Mouse (Mus musculus): ENCODE results near the gene Cradd.

Cradd gene

GRCm38 (mm10) chr10:95323393-95324277 lies at the start of gene Cradd:
Cradd (minus strand) TSS chr10:95324133.
- Histone ChIP-seq H3K4me3 (replicated peaks; ENCODE audit: low read length) (peak within 1 kb of the TSS; percentile 87), H3K36me3 (ENCODE audit: insufficient read depth, low read length) (peaks cover 12% of the 10 kb centered on the region), H3K4me1 (replicated peaks; ENCODE audit: low read depth, low read length) (peaks cover 64% of the 10 kb centered on the region), H3K9me3 (ENCODE audit: low read length) (peaks cover 6% of the 10 kb centered on the region; the same call in 1 of the 2 replicates), H3K27me3 (ENCODE audit: insufficient read depth, low read length) (no peaks in the 10 kb centered on the region)
- TF ChIP-seq POU5F1 (IDR thresholded peaks at IDR 0.05; ENCODE audit: borderline replicate concordance, low read length): no peak

- Histone ChIP-seq H3K36me3 (ENCODE audit: insufficient read depth, low read length) (no peaks in the 10 kb centered on the region), H3K4me3 (replicated peaks; ENCODE audit: low read length) (no peak overlapping the region), H3K4me1 (replicated peaks; ENCODE audit: low read depth, low read length) (peaks cover 10% of the 10 kb centered on the region), H3K9me3 (ENCODE audit: low read length) (peaks cover 37% of the 10 kb centered on the region), H3K27me3 (ENCODE audit: insufficient read depth, low read length) (no peaks in the 10 kb centered on the region)
- TF ChIP-seq POU5F1 (IDR thresholded peaks at IDR 0.05; ENCODE audit: borderline replicate concordance, low read length) (no peak), NANOG (IDR thresholded peaks at IDR 0.05; ENCODE audit: borderline replicate concordance, low read length) (no peak), CTCF (conservative IDR thresholded peaks at IDR 0.05; ENCODE audit: low read length) (no peak)
Observed at GRCm38 (mm10) chr10:95373340-95373739, 49.4 kb upstream of the Cradd start.

GRCm38 (mm10) chr10:95371942-95372341 lies 48.0 kb upstream of the Cradd start:
- Histone ChIP-seq H3K27me3 (ENCODE audit: insufficient read depth, low read length) (no peaks in the 10 kb centered on the region), H3K4me1 (replicated peaks; ENCODE audit: low read depth, low read length) (peaks cover 17% of the 10 kb centered on the region), H3K9me3 (ENCODE audit: low read length) (peaks cover 25% of the 10 kb centered on the region), H3K4me3 (replicated peaks; ENCODE audit: low read length) (no peak overlapping the region), H3K36me3 (ENCODE audit: insufficient read depth, low read length) (no peaks in the 10 kb centered on the region)
- TF ChIP-seq NANOG (IDR thresholded peaks at IDR 0.05; ENCODE audit: borderline replicate concordance, low read length) (no peak), POU5F1 (IDR thresholded peaks at IDR 0.05; ENCODE audit: borderline replicate concordance, low read length) (no peak), CTCF (conservative IDR thresholded peaks at IDR 0.05; ENCODE audit: low read length) (no peak)

GRCm38 (mm10) chr10:95369190-95369589 lies 45.3 kb upstream of the Cradd start:
- Histone ChIP-seq H3K4me3 (replicated peaks; ENCODE audit: low read length) (no peak overlapping the region), H3K9me3 (ENCODE audit: low read length) (peaks cover 22% of the 10 kb centered on the region), H3K27me3 (ENCODE audit: insufficient read depth, low read length) (no peaks in the 10 kb centered on the region), H3K4me1 (replicated peaks; ENCODE audit: low read depth, low read length) (peaks cover 17% of the 10 kb centered on the region), H3K36me3 (ENCODE audit: insufficient read depth, low read length) (no peaks in the 10 kb centered on the region)
- TF ChIP-seq POU5F1 (IDR thresholded peaks at IDR 0.05; ENCODE audit: borderline replicate concordance, low read length) (no peak), CTCF (conservative IDR thresholded peaks at IDR 0.05; ENCODE audit: low read length) (no peak), NANOG (IDR thresholded peaks at IDR 0.05; ENCODE audit: borderline replicate concordance, low read length) (no peak)

- Histone ChIP-seq H3K4me1 (replicated peaks; ENCODE audit: low read depth, low read length) (peaks cover 17% of the 10 kb centered on the region), H3K9me3 (ENCODE audit: low read length) (peaks cover 12% of the 10 kb centered on the region), H3K27me3 (ENCODE audit: insufficient read depth, low read length) (no peaks in the 10 kb centered on the region), H3K4me3 (replicated peaks; ENCODE audit: low read length) (no peak overlapping the region), H3K36me3 (ENCODE audit: insufficient read depth, low read length) (no peaks in the 10 kb centered on the region)
- TF ChIP-seq POU5F1 (IDR thresholded peaks at IDR 0.05; ENCODE audit: borderline replicate concordance, low read length): no peak
- TF ChIP-seq CTCF (conservative IDR thresholded peaks at IDR 0.05; ENCODE audit: low read length): no peak
- no peak for TF ChIP-seq NANOG (IDR thresholded peaks at IDR 0.05; ENCODE audit: borderline replicate concordance, low read length)
Observed at GRCm38 (mm10) chr10:95368151-95368550, 44.2 kb upstream of the Cradd start.

- no peaks in the 10 kb centered on the region for H3K36me3 ChIP-seq (ENCODE audit: insufficient read depth, low read length)
- H3K4me3 ChIP-seq (replicated peaks; ENCODE audit: low read length): no peak overlapping the region
- H3K4me1 ChIP-seq (replicated peaks; ENCODE audit: low read depth, low read length): peaks cover 17% of the 10 kb centered on the region
- no peaks in the 10 kb centered on the region for H3K27me3 ChIP-seq (ENCODE audit: insufficient read depth, low read length)
- TF ChIP-seq POU5F1 (IDR thresholded peaks at IDR 0.05; ENCODE audit: borderline replicate concordance, low read length) (no peak), CTCF (conservative IDR thresholded peaks at IDR 0.05; ENCODE audit: low read length) (no peak), NANOG (IDR thresholded peaks at IDR 0.05; ENCODE audit: borderline replicate concordance, low read length) (no peak)
- H3K9me3 ChIP-seq (ENCODE audit: low read length): peaks cover 9% of the 10 kb centered on the region
Observed at GRCm38 (mm10) chr10:95367661-95368089, 43.7 kb upstream of the Cradd start.

- H3K4me3 ChIP-seq (replicated peaks; ENCODE audit: low read length): no peak overlapping the region
- H3K4me1 ChIP-seq (replicated peaks; ENCODE audit: low read depth, low read length): peaks cover 17% of the 10 kb centered on the region
- no peak for TF ChIP-seq NANOG (IDR thresholded peaks at IDR 0.05; ENCODE audit: borderline replicate concordance, low read length)
- no peaks in the 10 kb centered on the region for H3K27me3 ChIP-seq (ENCODE audit: insufficient read depth, low read length)
- H3K9me3 ChIP-seq (ENCODE audit: low read length): peaks cover 9% of the 10 kb centered on the region
- H3K36me3 ChIP-seq (ENCODE audit: insufficient read depth, low read length): no peaks in the 10 kb centered on the region
Observed at GRCm38 (mm10) chr10:95367241-95367640, 43.3 kb upstream of the Cradd start.

- no peak for TF ChIP-seq NANOG (IDR thresholded peaks at IDR 0.05; ENCODE audit: borderline replicate concordance, low read length)
- no peak for TF ChIP-seq POU5F1 (IDR thresholded peaks at IDR 0.05; ENCODE audit: borderline replicate concordance, low read length)
- TF ChIP-seq CTCF (conservative IDR thresholded peaks at IDR 0.05; ENCODE audit: low read length): no peak
- Histone ChIP-seq H3K36me3 (ENCODE audit: insufficient read depth, low read length) (no peaks in the 10 kb centered on the region), H3K9me3 (ENCODE audit: low read length) (peaks cover 9% of the 10 kb centered on the region)
Observed at GRCm38 (mm10) chr10:95362326-95362725, 38.4 kb upstream of the Cradd start.

More at GRCm38 (mm10) chr10:95362326-95362725, 38.4 kb upstream of the Cradd start:
- peaks cover 9% of the 10 kb centered on the region for H3K4me1 ChIP-seq (replicated peaks; ENCODE audit: low read depth, low read length)
- H3K4me3 ChIP-seq (replicated peaks; ENCODE audit: low read length): no peak overlapping the region
- no peaks in the 10 kb centered on the region for H3K27me3 ChIP-seq (ENCODE audit: insufficient read depth, low read length)

Measured in E14TG2a.4 (cell line).